Mouse (Mus musculus) spleen, postnatal 36 days (tissue): Measurements from ENCODE around the gene Fyco1.

ENCODE experiments used
- DNase-seq, 2 experiments: peaks; one replicate each; pipeline ENCODE4 v3.0.0; 2022; ENCODE audit warnings: low spot score in 2 of 2, mixed read lengths in 1 of 2

The Fyco1 gene

GRCm38 (mm10) chr9:123815444-123815843 is 36.3 kb downstream of the Fyco1 start:
- no peak for DNase-seq

- no peak for DNase-seq
Observed at GRCm38 (mm10) chr9:123814821-123815220, 36.9 kb downstream of the Fyco1 start.

GRCm38 (mm10) chr9:123814326-123814725 is 37.4 kb downstream of the Fyco1 start:
- peak; percentile 25 to 39 for DNase-seq

GRCm38 (mm10) chr9:123811831-123812230 is 39.9 kb downstream of the Fyco1 start:
- no peak for DNase-seq

- no peak for DNase-seq
Observed at GRCm38 (mm10) chr9:123808583-123808982, 43.1 kb downstream of the Fyco1 start.

GRCm38 (mm10) chr9:123806267-123806666 is 45.4 kb downstream of the Fyco1 start, which contains the start of gene Cxcr6:
Cxcr6 (plus strand) TSS chr9:123806475.
- peak in 1 of 2 experiments; percentile 16 for DNase-seq

- DNase-seq, result no peak
Observed at GRCm38 (mm10) chr9:123805241-123805640, 46.5 kb downstream of the Fyco1 start.

GRCm38 (mm10) chr9:123802896-123803295 is 48.8 kb downstream of the Fyco1 start:
- DNase-seq, result no peak

GRCm38 (mm10) chr9:123802421-123802820 is 49.3 kb downstream of the Fyco1 start:
- DNase-seq, result no peak

GRCm38 (mm10) chr9:123801527-123801926 is 50.2 kb downstream of the Fyco1 start:
- no peak for DNase-seq

GRCm38 (mm10) chr9:123796174-123796573 is 55.5 kb downstream of the Fyco1 start:
- DNase-seq, result peak; percentile 33 to 37

- no peak for DNase-seq
Observed at GRCm38 (mm10) chr9:123788855-123789529, 62.7 kb downstream of the Fyco1 start.

GRCm38 (mm10) chr9:123773299-123773698 is 78.4 kb downstream of the Fyco1 start:
- peak; percentile 38 to 40 for DNase-seq

GRCm38 (mm10) chr9:123769532-123769931 is 82.2 kb downstream of the Fyco1 start:
- DNase-seq, result peak; percentile 35 to 43

GRCm38 (mm10) chr9:123768443-123768842 is 83.3 kb downstream of the Fyco1 start:
- DNase-seq, result no peak

- DNase-seq, result no peak
Observed at GRCm38 (mm10) chr9:123766996-123767395, 84.7 kb downstream of the Fyco1 start.

GRCm38 (mm10) chr9:123763771-123764170 is 87.9 kb downstream of the Fyco1 start:
- no peak for DNase-seq

- DNase-seq, result peak; percentile 77 to 82
Observed at GRCm38 (mm10) chr9:123762886-123763285, 88.8 kb downstream of the Fyco1 start.

- no peak for DNase-seq
Observed at GRCm38 (mm10) chr9:123760806-123761205, 90.9 kb downstream of the Fyco1 start.

GRCm38 (mm10) chr9:123758645-123759044 is 93.1 kb downstream of the Fyco1 start:
- DNase-seq, result no peak

GRCm38 (mm10) chr9:123758156-123758555 is 93.5 kb downstream of the Fyco1 start:
- DNase-seq, result no peak

GRCm38 (mm10) chr9:123757326-123757725 is 94.4 kb downstream of the Fyco1 start:
- DNase-seq, result no peak

- peak in 1 of 2 experiments; percentile 11 for DNase-seq
Observed at GRCm38 (mm10) chr9:123756752-123757151, 94.9 kb downstream of the Fyco1 start.

GRCm38 (mm10) chr9:123754333-123754732 is 97.4 kb downstream of the Fyco1 start:
- DNase-seq, result peak; percentile 79 to 81
